10 mouse cellular contexts compared by ENCODE assay signal in the genomic region with DNA sequence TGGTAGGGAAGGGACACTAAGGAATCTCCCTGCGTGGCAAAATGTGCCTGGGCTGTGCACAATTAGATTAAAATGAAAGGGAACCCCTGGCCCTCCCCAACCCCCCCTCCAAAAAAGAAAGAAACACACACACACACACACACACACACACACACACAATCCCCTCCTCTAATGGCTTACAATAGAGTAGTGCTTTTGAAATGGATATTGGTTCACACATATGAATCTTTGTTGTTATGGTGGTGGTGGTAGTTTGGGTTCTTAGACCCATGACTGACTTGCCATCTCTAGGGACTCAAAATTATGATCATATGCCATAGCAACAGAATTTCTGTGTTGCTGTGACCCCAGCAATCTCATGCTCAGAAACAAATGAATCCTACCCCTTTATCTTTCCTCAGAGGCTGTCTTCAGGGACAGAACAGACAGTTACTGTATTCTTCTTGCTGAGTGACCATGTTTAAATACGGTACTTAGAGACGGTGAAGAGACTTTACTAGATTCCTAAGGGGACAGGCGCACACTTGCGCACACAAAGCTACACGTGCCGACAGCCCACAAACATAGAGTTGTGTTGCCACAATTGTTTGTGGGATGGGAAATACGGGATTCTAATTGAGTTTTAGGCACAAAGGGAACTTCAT.
A peak's percentile ranks its signal among the peaks of the same experiment; 100 is the strongest.
DNase-seq lines count a peak whose midpoint lies in the region; ATAC-seq and TF ChIP-seq lines count a peak whose summit lies in the region.
"Had no signal": no experiment of that assay in that cellular context is flagged by ENCODE, and none has a peak within 500 bp of the region (broad histone marks: within the 10 kb centered on the region; RNA-seq: fewer than 3 reads in every experiment).

No protein-coding gene starts in this region.

- 0 out of 2 replicates have a peak overlapping the region, but pooled peaks have one; percentile 47 for H3K4me2 ChIP-seq in heart, postnatal 0 days (ENCODE audit: low read depth, low read length)
- H3K4me2 ChIP-seq in embryonic facial prominence, embryonic 14.5 days (ENCODE audit: low read depth, low read length): peak overlapping the region; percentile 56
- peak overlapping the region; percentile 62 for H3K4me2 ChIP-seq in hindbrain, embryonic 15.5 days
- H3K4me2 ChIP-seq in midbrain, embryonic 15.5 days: peak overlapping the region; percentile 52

- H3K9ac ChIP-seq in heart, postnatal 0 days (replicated peaks; ENCODE audit: low read depth, low read length): no peak overlapping the region
- no peak overlapping the region for H3K9ac ChIP-seq in heart, adult 2 months (ENCODE audit: low read depth, low read length)
- no peak overlapping the region for H3K9ac ChIP-seq in embryonic facial prominence, embryonic 14.5 days (ENCODE audit: low read depth, low read length)
- peak overlapping the region; percentile 26; the same call in 1 of the 2 replicates for H3K9ac ChIP-seq in hindbrain, embryonic 15.5 days
- no peak overlapping the region for H3K9ac ChIP-seq in midbrain, embryonic 15.5 days

- no peaks in the 10 kb centered on the region for H3K36me3 ChIP-seq in heart, postnatal 0 days (replicated peaks; ENCODE audit: control insufficient read depth, insufficient read depth, low read length)
- no peaks in the 10 kb centered on the region for H3K36me3 ChIP-seq in heart, adult 2 months (ENCODE audit: control insufficient read depth, insufficient read depth, low read length)
- no peaks in the 10 kb centered on the region for H3K36me3 ChIP-seq in embryonic facial prominence, embryonic 14.5 days (ENCODE audit: control insufficient read depth, insufficient read depth, low read length)
- no peaks in the 10 kb centered on the region for H3K36me3 ChIP-seq in hindbrain, embryonic 15.5 days
- no peaks in the 10 kb centered on the region for H3K36me3 ChIP-seq in midbrain, embryonic 15.5 days (replicated peaks)

- no peaks in the 10 kb centered on the region for H3K79me2 ChIP-seq in heart, adult 2 months (replicated peaks; ENCODE audit: control insufficient read depth, insufficient read depth, low read length)

- H3K27me3 ChIP-seq in heart, postnatal 0 days (ENCODE audit: control insufficient read depth, insufficient read depth, low read length): no peaks in the 10 kb centered on the region
- H3K27me3 ChIP-seq in heart, adult 2 months (ENCODE audit: control insufficient read depth, insufficient read depth, low read length): no peaks in the 10 kb centered on the region
- no peaks in the 10 kb centered on the region for H3K27me3 ChIP-seq in embryonic facial prominence, embryonic 14.5 days (replicated peaks; ENCODE audit: control insufficient read depth, insufficient read depth, low read length)
- 0 out of 2 replicates have a peak, but pooled peaks cover 3% of the 10 kb centered on the region for H3K27me3 ChIP-seq in hindbrain, embryonic 15.5 days
- no peaks in the 10 kb centered on the region for H3K27me3 ChIP-seq in midbrain, embryonic 15.5 days (replicated peaks)

- TF ChIP-seq CTCF in heart, postnatal 0 days (IDR thresholded peaks at IDR 0.05; ENCODE audit: low read depth): no peak
- TF ChIP-seq CTCF in heart, adult 2 months (IDR thresholded peaks at IDR 0.05): no peak

- WGBS in heart, postnatal 0 days: 79% methylated on average over 8 of the region's 8 CpGs
- WGBS in heart, adult 2 months: 82% methylated on average over 8 of the region's 8 CpGs
- WGBS in embryonic facial prominence, embryonic 14.5 days: 53% methylated on average over 8 of the region's 8 CpGs
- 33% methylated on average over 8 of the region's 8 CpGs for WGBS in hindbrain, embryonic 15.5 days
- 36% methylated on average over 8 of the region's 8 CpGs for WGBS in midbrain, embryonic 15.5 days

- no peak overlapping the region for H3K27ac ChIP-seq in heart, postnatal 0 days (ENCODE audit: low read depth)
- no peak overlapping the region for H3K27ac ChIP-seq in heart, adult 2 months
- 0 out of 2 replicates have a peak overlapping the region, but pooled peaks have one; percentile 19 for H3K27ac ChIP-seq in embryonic facial prominence, embryonic 14.5 days (replicated peaks; ENCODE audit: low read depth, low read length)
- H3K27ac ChIP-seq in hindbrain, embryonic 15.5 days (replicated peaks): peak overlapping the region; percentile 49
- peak overlapping the region; percentile 73 for H3K27ac ChIP-seq in midbrain, embryonic 15.5 days
- H3K27ac ChIP-seq: gastrocnemius, adult 2 months had no signal

- H3K4me1 ChIP-seq in heart, postnatal 0 days (ENCODE audit: control insufficient read depth, insufficient read depth): no peaks in the 10 kb centered on the region
- H3K4me1 ChIP-seq in heart, adult 2 months (ENCODE audit: control insufficient read depth, insufficient read depth, low read length): no peaks in the 10 kb centered on the region
- peaks cover 5% of the 10 kb centered on the region; the same call in 1 of the 2 replicates for H3K4me1 ChIP-seq in embryonic facial prominence, embryonic 14.5 days (ENCODE audit: control insufficient read depth, insufficient read depth, low read length)
- peaks cover 23% of the 10 kb centered on the region for H3K4me1 ChIP-seq in hindbrain, embryonic 15.5 days (replicated peaks)
- H3K4me1 ChIP-seq in midbrain, embryonic 15.5 days: peaks cover 24% of the 10 kb centered on the region

- no peak for DNase-seq in heart, postnatal 0 days (ENCODE audit: low spot score)
- DNase-seq in heart, adult 2 months: no peak
- DNase-seq in embryonic facial prominence, embryonic 14.5 days (ENCODE audit: low spot score): no peak
- no peak for DNase-seq in adrenal gland, postnatal 10 days
- no peak for DNase-seq in urinary bladder, postnatal 25 days (ENCODE audit: low spot score)
- DNase-seq in frontal cortex, postnatal 36 days (ENCODE audit: low spot score in 2 of 2): no peak
- DNase-seq: cerebellum, postnatal 25 days; gastrocnemius, adult 2 months had no signal

- intact Hi-C loops in heart, adult 2 months (cut with DNase I): no loop called here

- no peak for ATAC-seq in heart, postnatal 0 days (ENCODE audit: insufficient read depth, low read depth)
- no peak for ATAC-seq in embryonic facial prominence, embryonic 14.5 days (ENCODE audit: low read depth)
- peak; percentile 47; the same call in 1 of the 2 replicates for ATAC-seq in hindbrain, embryonic 15.5 days (ENCODE audit: low FRiP score, low read depth)
- ATAC-seq in midbrain, embryonic 15.5 days (replicated peaks): peak; percentile 51

- no peak overlapping the region for H3K4me3 ChIP-seq in heart, postnatal 0 days (ENCODE audit: low read depth, low read length)
- H3K4me3 ChIP-seq in heart, adult 2 months: no peak overlapping the region
- peak overlapping the region; percentile 19; the same call in 1 of the 2 replicates for H3K4me3 ChIP-seq in embryonic facial prominence, embryonic 14.5 days (ENCODE audit: low read depth, low read length)
- H3K4me3 ChIP-seq in hindbrain, embryonic 15.5 days: peak overlapping the region; percentile 32
- H3K4me3 ChIP-seq in midbrain, embryonic 15.5 days: peak overlapping the region; percentile 33; the same call in 1 of the 2 replicates

- no peak for TF ChIP-seq POLR2A in heart, adult 2 months (IDR thresholded peaks at IDR 0.05; ENCODE audit: insufficient read depth, low read depth, low read length)

- TF ChIP-seq EP300 in heart, postnatal 0 days (IDR thresholded peaks at IDR 0.05; ENCODE audit: low read depth): no peak
- TF ChIP-seq EP300 in heart, adult 2 months (IDR thresholded peaks at IDR 0.05; ENCODE audit: insufficient read depth, low read depth, low read length): no peak

- H3K9me3 ChIP-seq in heart, postnatal 0 days (replicated peaks; ENCODE audit: control insufficient read depth, low read length): no peaks in the 10 kb centered on the region
- H3K9me3 ChIP-seq in embryonic facial prominence, embryonic 14.5 days (ENCODE audit: control insufficient read depth, low read length): 0 out of 2 replicates have a peak, but pooled peaks cover 7% of the 10 kb centered on the region
- H3K9me3 ChIP-seq in hindbrain, embryonic 15.5 days: no peaks in the 10 kb centered on the region
- no peaks in the 10 kb centered on the region for H3K9me3 ChIP-seq in midbrain, embryonic 15.5 days

Comparison
In these comparisons a context has a peak if more than half of its experiments do, and no peak if none do; other contexts are left out.
1. ATAC-seq: peak in hindbrain, embryonic 15.5 days (single experiment) and midbrain, embryonic 15.5 days (single experiment); none in heart, postnatal 0 days (single experiment) and embryonic facial prominence, embryonic 14.5 days (single experiment).
2. H3K27ac ChIP-seq: peak in embryonic facial prominence, embryonic 14.5 days (single experiment), hindbrain, embryonic 15.5 days (single experiment) and midbrain, embryonic 15.5 days (single experiment); none in heart, postnatal 0 days (single experiment) and heart, adult 2 months (single experiment).
3. H3K4me3 ChIP-seq: peak in embryonic facial prominence, embryonic 14.5 days (single experiment), hindbrain, embryonic 15.5 days (single experiment) and midbrain, embryonic 15.5 days (single experiment); none in heart, postnatal 0 days (single experiment) and heart, adult 2 months (single experiment).
4. Peak in every context shown above with its lines, with median percentiles within 50 percentile points of each other: H3K4me2 ChIP-seq.